Mouse (Mus musculus): ENCODE data around the gene Slc35g3. TPM values are rescaled to one million over a fixed set of nuclear protein-coding genes. Genes with fewer than 3 reads are reported as not detected.
A peak's percentile ranks its signal among the peaks of the same experiment; 100 is the strongest.

The Slc35g3 gene
- polyA plus RNA-seq, 1 experiment: not detected

- H3K27ac ChIP-seq (ENCODE audit: insufficient read depth, low read depth, low read length): no peak overlapping the region
- WGBS: 89% methylated on average over 20 of the region's 20 CpGs
- H3K4me3 ChIP-seq (ENCODE audit: insufficient read depth, low read depth, low read length): no peak overlapping the region
- no peak for TF ChIP-seq CTCF (IDR thresholded peaks at IDR 0.05; ENCODE audit: insufficient read depth, low read depth, low read length)
- TF ChIP-seq POLR2A (IDR thresholded peaks at IDR 0.05; ENCODE audit: insufficient read depth, low read depth, low read length): no peak
- H3K4me1 ChIP-seq (ENCODE audit: control insufficient read depth, insufficient read depth, low read length): peaks cover 15% of the 10 kb centered on the region
Observed at GRCm38 (mm10) chr11:69776488-69776887, 14.7 kb upstream of the Slc35g3 start.

GRCm38 (mm10) chr11:69775716-69776115 is 13.9 kb upstream of the Slc35g3 start:
- Histone ChIP-seq H3K27ac (ENCODE audit: insufficient read depth, low read depth, low read length) (no peak overlapping the region), H3K4me1 (ENCODE audit: control insufficient read depth, insufficient read depth, low read length) (peaks cover 15% of the 10 kb centered on the region), H3K4me3 (ENCODE audit: insufficient read depth, low read depth, low read length) (no peak overlapping the region)
- 63% methylated on average over 10 of the region's 10 CpGs for WGBS
- TF ChIP-seq CTCF (IDR thresholded peaks at IDR 0.05; ENCODE audit: insufficient read depth, low read depth, low read length) (no peak), POLR2A (IDR thresholded peaks at IDR 0.05; ENCODE audit: insufficient read depth, low read depth, low read length) (no peak)

GRCm38 (mm10) chr11:69774961-69775360 is 13.2 kb upstream of the Slc35g3 start:
- H3K4me3 ChIP-seq (ENCODE audit: insufficient read depth, low read depth, low read length): no peak overlapping the region
- 62% methylated on average over 5 of the region's 5 CpGs for WGBS
- H3K27ac ChIP-seq (ENCODE audit: insufficient read depth, low read depth, low read length): no peak overlapping the region
- TF ChIP-seq POLR2A (IDR thresholded peaks at IDR 0.05; ENCODE audit: insufficient read depth, low read depth, low read length) (no peak), CTCF (IDR thresholded peaks at IDR 0.05; ENCODE audit: insufficient read depth, low read depth, low read length) (no peak)
- H3K4me1 ChIP-seq (ENCODE audit: control insufficient read depth, insufficient read depth, low read length): peaks cover 15% of the 10 kb centered on the region

- 52% methylated on average over 4 of the region's 4 CpGs for WGBS
- Histone ChIP-seq H3K4me3 (ENCODE audit: insufficient read depth, low read depth, low read length) (peak overlapping the region; percentile 99; the same call in 1 of the 2 replicates), H3K27ac (ENCODE audit: insufficient read depth, low read depth, low read length) (no peak overlapping the region), H3K4me1 (ENCODE audit: control insufficient read depth, insufficient read depth, low read length) (peaks cover 23% of the 10 kb centered on the region)
- TF ChIP-seq POLR2A (IDR thresholded peaks at IDR 0.05; ENCODE audit: insufficient read depth, low read depth, low read length) (no peak), CTCF (IDR thresholded peaks at IDR 0.05; ENCODE audit: insufficient read depth, low read depth, low read length) (no peak)
Observed at GRCm38 (mm10) chr11:69767625-69767909, 5.8 kb upstream of the Slc35g3 start.

- peak overlapping the region; percentile 99 for H3K4me3 ChIP-seq (ENCODE audit: insufficient read depth, low read depth, low read length)
- H3K27ac ChIP-seq (ENCODE audit: insufficient read depth, low read depth, low read length): peak overlapping the region; percentile 63
- TF ChIP-seq POLR2A (IDR thresholded peaks at IDR 0.05; ENCODE audit: insufficient read depth, low read depth, low read length): no peak
- no peak for TF ChIP-seq CTCF (IDR thresholded peaks at IDR 0.05; ENCODE audit: insufficient read depth, low read depth, low read length)
- peaks cover 23% of the 10 kb centered on the region for H3K4me1 ChIP-seq (ENCODE audit: control insufficient read depth, insufficient read depth, low read length)
- WGBS: 47% methylated on average over 13 of the region's 13 CpGs
Observed at GRCm38 (mm10) chr11:69766872-69767624, 5.3 kb upstream of the Slc35g3 start.

- Histone ChIP-seq H3K27ac (ENCODE audit: insufficient read depth, low read depth, low read length) (peak overlapping the region; percentile 96), H3K4me3 (ENCODE audit: insufficient read depth, low read depth, low read length) (peak overlapping the region; percentile 99), H3K4me1 (ENCODE audit: control insufficient read depth, insufficient read depth, low read length) (peaks cover 23% of the 10 kb centered on the region)
- under 1% methylated on average over 36 of the region's 37 CpGs for WGBS
- 0 out of 2 replicates have a peak, but pooled peaks have one; percentile 24 for TF ChIP-seq POLR2A (IDR thresholded peaks at IDR 0.05; ENCODE audit: insufficient read depth, low read depth, low read length)
- no peak for TF ChIP-seq CTCF (IDR thresholded peaks at IDR 0.05; ENCODE audit: insufficient read depth, low read depth, low read length)
Observed at GRCm38 (mm10) chr11:69766126-69766609, 4.4 kb upstream of the Slc35g3 start.

- H3K27ac ChIP-seq (ENCODE audit: insufficient read depth, low read depth, low read length): peak within 1 kb of the TSS; percentile 96
- WGBS: 11% methylated on average over 42 of the region's 55 CpGs
- peak within 1 kb of the TSS; percentile 99 for H3K4me3 ChIP-seq (ENCODE audit: insufficient read depth, low read depth, low read length)
- H3K4me1 ChIP-seq (ENCODE audit: control insufficient read depth, insufficient read depth, low read length): peaks cover 28% of the 10 kb centered on the region
- TF ChIP-seq POLR2A (IDR thresholded peaks at IDR 0.05; ENCODE audit: insufficient read depth, low read depth, low read length) (peak; percentile 30; the same call in 1 of the 2 replicates), CTCF (IDR thresholded peaks at IDR 0.05; ENCODE audit: insufficient read depth, low read depth, low read length) (no peak)
Observed at GRCm38 (mm10) chr11:69765221-69766125, 3.7 kb upstream of the Slc35g3 start, which contains the start of gene Zbtb4. Zbtb4 (plus strand) TSS chr11:69765912.

GRCm38 (mm10) chr11:69763551-69763950 is 1.8 kb upstream of the Slc35g3 start:
- 76% methylated on average over 7 of the region's 7 CpGs for WGBS

GRCm38 (mm10) chr11:69760901-69761200 is 917 bp downstream of the Slc35g3 start:
- no peak overlapping the region for H3K27ac ChIP-seq (ENCODE audit: insufficient read depth, low read depth, low read length)

More at GRCm38 (mm10) chr11:69763551-69763950, 1.8 kb upstream of the Slc35g3 start:
- no peak overlapping the region for H3K27ac ChIP-seq (ENCODE audit: insufficient read depth, low read depth, low read length)
- H3K4me1 ChIP-seq (ENCODE audit: control insufficient read depth, insufficient read depth, low read length): peaks cover 32% of the 10 kb centered on the region
- TF ChIP-seq POLR2A (IDR thresholded peaks at IDR 0.05; ENCODE audit: insufficient read depth, low read depth, low read length) (no peak), CTCF (IDR thresholded peaks at IDR 0.05; ENCODE audit: insufficient read depth, low read depth, low read length) (no peak)
- H3K4me3 ChIP-seq (ENCODE audit: insufficient read depth, low read depth, low read length): no peak overlapping the region

More at GRCm38 (mm10) chr11:69760901-69761200, 917 bp downstream of the Slc35g3 start:
- WGBS: 95% methylated on average over 7 of the region's 7 CpGs
- no peak for TF ChIP-seq CTCF (IDR thresholded peaks at IDR 0.05; ENCODE audit: insufficient read depth, low read depth, low read length)
- TF ChIP-seq POLR2A (IDR thresholded peaks at IDR 0.05; ENCODE audit: insufficient read depth, low read depth, low read length): no peak
- Histone ChIP-seq H3K4me1 (ENCODE audit: control insufficient read depth, insufficient read depth, low read length) (peaks cover 17% of the 10 kb centered on the region), H3K4me3 (ENCODE audit: insufficient read depth, low read depth, low read length) (no peak overlapping the region)
